Mouse (Mus musculus) CH12.LX (cell line): ENCODE data around the gene Ap1g2.

Experiments
- CHD2 ChIP-seq: IDR thresholded peaks from 2 replicates; pipeline ENCODE4 v1.6.1; 2011; ENCODE audit warnings: low read length, improper control_type of control experiment
- HCFC1 ChIP-seq: IDR thresholded peaks from 2 replicates; pipeline ENCODE4 v1.6.1; 2012; ENCODE audit warnings: low read depth, mild to moderate bottlenecking, inconsistent platforms, low read length, improper control_type of control experiment
- MAZ ChIP-seq: IDR thresholded peaks from 2 replicates; pipeline ENCODE4 v1.6.1; 2012; ENCODE audit warnings: low read depth, mild to moderate bottlenecking, inconsistent platforms, low read length, improper control_type of control experiment, moderate library complexity
- SIN3A ChIP-seq: IDR thresholded peaks from 2 replicates; pipeline ENCODE4 v1.6.1; 2012; ENCODE audit warnings: low read length, improper control_type of control experiment, inconsistent platforms
- SMC3 ChIP-seq: IDR thresholded peaks from 2 replicates; pipeline ENCODE4 v1.6.1; 2011; ENCODE audit warnings: low read depth, low read length, improper control_type of control experiment
- USF1 ChIP-seq: IDR thresholded peaks from 2 replicates; pipeline ENCODE4 v1.6.1; 2014; ENCODE audit warnings: low read depth, mild to moderate bottlenecking, inconsistent platforms, low read length, improper control_type of control experiment

- no peak for TF ChIP-seq CHD2
- TF ChIP-seq SIN3A = no peak
- no peak for TF ChIP-seq SMC3
- TF ChIP-seq USF1 = no peak
- no peak for TF ChIP-seq HCFC1
- TF ChIP-seq MAZ = no peak
Observed at GRCm38 (mm10) chr14:55053050-55053449, 53.3 kb downstream of the Ap1g2 start.
